Mouse (Mus musculus) thymus, adult 2 months (tissue): ENCODE data around the gene Ypel4.

Source experiments
- CTCF ChIP-seq: fragments of 200-500 bp; IDR thresholded peaks from 2 replicates; pipeline ENCODE4 v1.5.1; 2012; ENCODE audit warnings: mild to moderate bottlenecking, control low read depth, low read length, moderate library complexity, borderline replicate concordance; ENCODE audit not compliant: control insufficient read depth, poor library complexity, insufficient read depth; ENCODE audit errors: extremely low read depth
- POLR2A ChIP-seq: fragments of 200-500 bp; IDR thresholded peaks from 2 replicates; pipeline ENCODE4 v1.6.1; 2012; ENCODE audit warnings: mild to moderate bottlenecking, low read length, control low read depth, moderate library complexity; ENCODE audit not compliant: control insufficient read depth, poor library complexity, insufficient read depth; ENCODE audit errors: extremely low read depth

GRCm38 (mm10) chr2:84726716-84727115 is 7.1 kb upstream of the Ypel4 start:
- no peak for TF ChIP-seq POLR2A
- TF ChIP-seq CTCF: no peak
